Mouse (Mus musculus) erythroblast, embryonic 14.5 days (primary cell): ENCODE results near the gene Mpig6b.

Experiments
- GATA1 ChIP-seq: IDR thresholded peaks from 2 replicates; pipeline ENCODE4 v1.6.1; 2012; ENCODE audit warnings: low read length, inconsistent platforms, mixed read lengths
- TAL1 ChIP-seq: IDR thresholded peaks from 3 replicates; pipeline ENCODE4 v1.6.1; 2012; ENCODE audit warnings: low read length, inconsistent platforms, mixed read lengths

- TF ChIP-seq GATA1 (no peak), TAL1 (no peak)
Measured at GRCm38 (mm10) chr17:35092403-35093198, 26.6 kb upstream of the Mpig6b start.
